Mouse (Mus musculus): ENCODE measurements at regions not wholly inside any gene's neighbourhood (a gene's known extent, or its start where the extent isn't known, plus 50 kb on each side); places are given as distances from the start of the nearest gene placed in this dataset.

DNA sequence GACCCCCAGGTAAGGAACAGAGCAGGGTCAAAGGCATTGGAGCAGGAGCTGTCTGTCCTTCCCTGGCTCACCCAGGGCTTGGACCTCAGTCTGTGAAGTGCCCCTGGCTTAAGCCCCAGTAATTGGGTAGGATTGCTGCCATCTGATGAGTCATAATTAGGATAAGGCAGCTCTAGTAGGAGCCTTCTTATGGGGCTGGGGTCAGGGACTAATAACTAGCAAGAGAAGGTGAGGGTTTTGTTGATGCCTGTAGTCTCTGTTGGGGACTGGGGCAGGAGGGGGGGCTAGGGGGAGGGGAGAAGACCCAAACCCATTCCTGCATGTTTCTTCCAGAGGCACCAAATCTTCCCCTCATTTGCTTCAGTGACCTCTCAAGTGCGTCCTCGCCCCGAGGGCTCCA is 172.4 kb upstream of the Mki67 start:
- DNase-seq (ENCODE audit: low read depth, low spot score), result no peak

DNA sequence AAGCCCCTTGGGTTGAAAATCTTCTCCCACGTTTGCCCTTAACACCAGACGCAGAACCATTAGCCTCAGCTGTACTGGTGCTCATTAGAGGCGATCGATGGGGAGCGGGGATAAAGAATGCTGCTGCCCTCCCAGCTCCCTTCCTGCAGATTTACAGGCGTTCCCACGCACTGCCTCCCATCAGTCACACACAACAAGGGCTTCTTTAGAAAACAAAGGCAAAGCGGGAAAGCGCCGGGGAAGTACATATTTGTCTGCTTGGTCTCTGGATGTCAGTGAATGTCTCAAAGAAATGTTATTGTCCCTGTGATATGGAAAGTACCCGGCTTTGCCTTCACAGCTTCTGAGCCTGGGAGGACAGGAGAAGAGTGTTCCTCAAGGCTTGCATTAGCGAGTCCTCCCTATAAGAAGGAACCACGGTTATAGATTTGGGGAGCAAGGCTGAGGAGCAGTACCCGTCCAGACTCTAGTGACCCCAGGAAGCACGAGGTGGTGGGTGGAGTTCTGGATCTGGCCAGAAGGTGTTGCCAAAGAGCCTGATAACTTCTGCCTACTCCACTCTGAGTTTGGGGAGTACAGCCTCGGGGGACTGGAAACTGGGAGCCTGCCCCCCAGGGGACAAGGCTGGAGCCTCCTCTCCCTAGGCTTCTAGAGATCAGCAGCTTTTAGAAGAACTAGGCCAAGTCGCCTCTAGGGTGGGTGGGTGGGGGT is 173.0 kb upstream of the Mki67 start:
- peak; percentile 18 for DNase-seq (ENCODE audit: low read depth, low spot score)

- DNase-seq (ENCODE audit: low read depth, low spot score), result no peak
Measured at GRCm38 (mm10) chr7:135898876-135899275, 182.7 kb upstream of the Mki67 start.

GRCm38 (mm10) chr7:135899765-135900164 is 183.6 kb upstream of the Mki67 start:
- DNase-seq (ENCODE audit: low read depth, low spot score), result no peak

- no peak for DNase-seq (ENCODE audit: low read depth, low spot score)
Measured at GRCm38 (mm10) chr7:135900861-135901321, 184.7 kb upstream of the Mki67 start.

- no peak for DNase-seq (ENCODE audit: low read depth, low spot score)
Measured at GRCm38 (mm10) chr7:135902106-135903055, 186.2 kb upstream of the Mki67 start.

GRCm38 (mm10) chr7:135911376-135911775 is 195.2 kb upstream of the Mki67 start:
- DNase-seq (ENCODE audit: low read depth, low spot score), result no peak

GRCm38 (mm10) chr7:135913923-135914634 is 197.9 kb upstream of the Mki67 start:
- no peak for DNase-seq (ENCODE audit: low read depth, low spot score)

DNA sequence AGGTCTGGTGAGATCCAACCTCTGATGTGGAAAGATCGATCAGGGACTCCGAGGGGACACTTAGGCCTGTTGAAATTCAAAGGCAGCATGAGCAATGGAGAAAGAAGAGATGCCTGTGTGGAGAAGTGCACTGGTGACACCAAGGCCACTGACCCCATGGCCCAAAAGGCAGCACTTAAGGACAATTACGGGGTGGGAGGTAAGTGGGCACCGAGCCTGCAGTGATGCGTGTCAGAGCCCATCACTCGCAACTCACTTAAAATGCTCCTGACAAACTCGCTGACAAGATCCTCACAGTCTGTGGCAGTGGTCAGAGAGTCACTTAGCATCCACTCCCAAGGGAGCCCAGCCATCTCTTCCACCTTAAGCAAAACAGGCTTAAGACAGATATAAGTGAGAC is 207.7 kb upstream of the Mki67 start:
- no peak for DNase-seq (ENCODE audit: low read depth, low spot score)

GRCm38 (mm10) chr7:135924641-135925040 is 208.5 kb upstream of the Mki67 start:
- DNase-seq (ENCODE audit: low read depth, low spot score), result no peak

DNA sequence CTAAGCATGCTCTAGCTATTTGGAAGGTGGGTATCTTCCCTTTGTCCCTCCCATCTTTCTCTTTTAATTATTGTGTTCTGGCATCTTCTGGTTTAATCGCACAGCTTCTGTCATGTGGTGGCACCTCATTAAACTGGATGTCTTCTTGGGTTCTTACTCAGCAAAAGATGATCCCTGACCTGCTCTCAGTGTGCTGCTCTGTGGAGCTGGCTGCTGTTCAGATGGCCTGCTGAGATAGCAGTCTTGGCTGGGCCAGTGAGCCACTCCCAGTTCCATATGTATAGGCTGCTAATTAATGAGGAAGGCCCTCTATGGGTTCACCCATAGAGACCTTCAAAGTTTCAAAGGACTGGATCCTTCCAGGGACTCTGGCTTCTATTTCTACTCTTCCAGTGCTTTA is 213.9 kb upstream of the Mki67 start:
- DNase-seq (ENCODE audit: low read depth, low spot score), result no peak

DNA sequence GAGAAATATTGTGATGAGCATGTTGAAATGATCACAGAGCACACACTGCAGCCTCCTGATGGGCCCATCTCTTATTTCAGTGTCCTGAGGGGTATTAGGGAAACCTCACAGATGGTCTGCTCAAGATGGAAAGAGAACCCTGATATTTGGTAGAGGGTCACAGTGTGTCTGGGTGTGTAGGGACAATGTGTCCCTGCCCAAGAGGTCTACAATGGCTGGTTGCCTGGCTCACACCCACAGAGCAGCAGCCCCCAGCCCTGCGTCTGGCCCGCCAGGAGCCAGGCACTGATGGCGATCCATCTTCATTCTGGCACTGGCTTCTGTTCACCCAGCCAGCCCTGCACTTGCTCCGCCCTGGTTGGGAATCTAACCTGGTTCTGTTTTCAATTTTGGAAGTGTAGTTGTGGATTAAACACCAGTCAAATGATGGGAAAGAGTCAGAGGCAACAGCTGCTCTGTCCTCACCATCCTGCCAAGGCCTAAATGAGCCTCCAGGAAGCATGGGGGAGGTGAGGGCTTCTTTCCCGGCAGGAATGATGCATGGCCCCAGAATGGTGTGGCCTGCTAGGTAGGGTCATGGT is 216.5 kb upstream of the Mki67 start:
- DNase-seq (ENCODE audit: low read depth, low spot score), result no peak

DNA sequence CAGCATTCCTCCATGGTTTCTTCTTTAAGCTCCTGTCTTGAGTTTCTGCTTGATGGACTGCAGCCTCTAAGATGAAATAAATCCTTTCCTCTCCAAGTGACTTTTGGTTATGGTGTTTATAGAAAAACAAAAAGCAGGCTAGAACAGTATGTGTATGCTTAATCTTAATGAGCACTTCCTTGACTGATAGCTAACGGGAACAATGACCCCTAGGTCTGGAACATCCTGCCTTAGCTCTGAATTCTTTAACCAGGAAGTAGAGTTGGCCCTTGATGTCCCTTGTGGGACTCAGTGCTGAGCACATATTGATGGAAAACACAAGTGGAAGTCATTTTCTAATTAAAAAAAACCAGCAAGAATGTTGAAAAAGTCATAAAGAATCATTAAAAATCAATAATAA is 219.0 kb upstream of the Mki67 start:
- no peak for DNase-seq (ENCODE audit: low read depth, low spot score)

GRCm38 (mm10) chr7:135937465-135937864 is 221.3 kb upstream of the Mki67 start:
- DNase-seq (ENCODE audit: low read depth, low spot score), result no peak

DNA sequence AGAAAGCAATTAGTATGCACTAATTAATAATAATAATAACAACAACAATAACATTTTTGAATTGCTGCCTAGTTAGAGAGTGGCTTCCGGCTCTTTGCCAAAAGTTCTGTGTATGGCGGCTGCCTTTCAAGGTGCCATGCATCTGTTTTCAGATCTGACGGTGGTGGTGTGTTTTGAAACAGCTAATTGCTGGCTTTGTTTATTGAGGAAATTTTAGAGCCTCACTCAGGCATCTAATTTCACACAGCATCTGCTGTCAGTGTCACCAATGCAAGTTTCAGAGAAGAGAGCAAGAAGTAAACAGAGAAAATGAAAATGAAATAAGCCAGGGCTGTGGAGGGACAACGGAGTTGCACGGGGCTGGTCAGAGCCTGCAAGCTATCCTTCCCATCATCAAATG is 223.2 kb upstream of the Mki67 start:
- DNase-seq (ENCODE audit: low read depth, low spot score), result no peak

- DNase-seq (ENCODE audit: low read depth, low spot score), result no peak
Measured at GRCm38 (mm10) chr7:135942826-135943225, 226.7 kb upstream of the Mki67 start.

- no peak for DNase-seq (ENCODE audit: low read depth, low spot score)
Measured at GRCm38 (mm10) chr7:135946071-135946646, 230.0 kb upstream of the Mki67 start.

DNA sequence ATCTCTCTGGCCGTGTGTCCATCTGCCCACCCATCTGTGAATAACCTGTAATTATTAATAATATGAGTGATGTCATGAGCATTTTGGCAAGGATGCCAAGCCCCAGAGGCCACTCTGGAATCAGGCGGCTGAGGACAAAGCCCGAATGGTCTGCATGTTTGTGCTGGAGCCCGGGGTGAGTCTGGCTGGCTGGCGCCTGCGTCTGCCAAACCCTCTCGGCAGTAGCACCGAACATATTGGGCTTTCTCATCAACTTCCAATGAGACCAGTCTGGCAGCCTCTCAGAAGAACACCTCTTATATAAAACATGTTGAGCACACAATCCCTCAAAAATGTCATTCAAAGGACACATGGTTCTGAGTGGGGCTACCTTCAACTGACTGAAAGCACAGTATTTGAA is 244.9 kb upstream of the Mki67 start:
- no peak for DNase-seq (ENCODE audit: low read depth, low spot score)

DNA sequence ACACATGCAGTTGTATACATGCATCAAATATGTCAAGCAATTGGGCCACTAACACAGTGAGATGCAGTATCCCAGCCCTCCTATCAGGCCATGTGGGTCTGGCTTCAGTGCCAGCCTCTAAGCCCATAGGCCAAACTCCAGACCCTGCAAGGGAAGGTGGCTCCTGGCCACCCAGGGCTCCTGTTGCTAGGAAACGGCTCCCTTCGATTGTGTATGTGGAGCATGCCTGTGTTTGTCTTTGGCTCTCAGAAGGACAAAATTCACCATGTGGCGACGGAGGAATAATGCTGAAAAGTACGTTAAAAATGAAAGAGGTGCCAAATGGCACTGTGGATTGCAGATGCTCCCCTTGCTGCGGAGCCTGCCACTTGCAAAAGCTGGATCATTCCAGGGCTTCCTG is 249.4 kb upstream of the Mki67 start:
- no peak for DNase-seq (ENCODE audit: low read depth, low spot score)

GRCm38 (mm10) chr7:135966231-135966630 is 250.1 kb upstream of the Mki67 start:
- DNase-seq (ENCODE audit: low read depth, low spot score), result no peak

- DNase-seq (ENCODE audit: low read depth, low spot score), result no peak
Measured at GRCm38 (mm10) chr7:135968638-135969037, 252.5 kb upstream of the Mki67 start.

Data from ZHBTc4 (cell line).